Mouse (Mus musculus): ENCODE measurements around the gene Bex6. TPM values are rescaled to one million over a fixed set of nuclear protein-coding genes. Genes with fewer than 3 reads are reported as not detected.

The Bex6 gene
- polyA plus RNA-seq, 1 experiment from 2014 or later: 0.20 TPM

- Histone ChIP-seq H3K27ac (no peak overlapping the region), H3K4me1 (no peaks in the 10 kb centered on the region), H3K4me2 (no peak overlapping the region), H3K4me3 (no peak overlapping the region), H3K9me3 (no peaks in the 10 kb centered on the region), H3K36me3 (no peaks in the 10 kb centered on the region), H3K9ac (no peak overlapping the region), H3K27me3 (no peaks in the 10 kb centered on the region)
- no peak for ATAC-seq (ENCODE audit: insufficient number of reproducible peaks, low FRiP score, low TSS enrichment, low read depth)
- 96% methylated on average over 3 of the region's 3 CpGs for WGBS
Observed at GRCm38 (mm10) chr16:32158966-32159365, 20.7 kb upstream of the Bex6 start.

- WGBS: 81% methylated on average over 9 of the region's 9 CpGs
- Histone ChIP-seq H3K36me3 (no peaks in the 10 kb centered on the region), H3K4me2 (no peak overlapping the region), H3K4me1 (peaks cover 8% of the 10 kb centered on the region), H3K4me3 (no peak overlapping the region), H3K9ac (no peak overlapping the region), H3K27ac (no peak overlapping the region), H3K9me3 (no peaks in the 10 kb centered on the region), H3K27me3 (no peaks in the 10 kb centered on the region; the same call in 1 of the 2 replicates)
- ATAC-seq (ENCODE audit: insufficient number of reproducible peaks, low FRiP score, low TSS enrichment, low read depth): no peak
Observed at GRCm38 (mm10) chr16:32160742-32161323, 18.8 kb upstream of the Bex6 start.

- 83% methylated on average over 4 of the region's 4 CpGs for WGBS
- H3K9me3 ChIP-seq: no peaks in the 10 kb centered on the region
- no peaks in the 10 kb centered on the region for H3K36me3 ChIP-seq
- H3K4me2 ChIP-seq: no peak overlapping the region
- H3K4me1 ChIP-seq: peaks cover 8% of the 10 kb centered on the region
- no peak for ATAC-seq (ENCODE audit: insufficient number of reproducible peaks, low FRiP score, low TSS enrichment, low read depth)
- H3K9ac ChIP-seq: no peak overlapping the region
- no peak overlapping the region for H3K27ac ChIP-seq
- no peaks in the 10 kb centered on the region; the same call in 1 of the 2 replicates for H3K27me3 ChIP-seq
- H3K4me3 ChIP-seq: 0 out of 2 replicates have a peak overlapping the region, but pooled peaks have one; percentile 1
Observed at GRCm38 (mm10) chr16:32163392-32163791, 16.2 kb upstream of the Bex6 start.

GRCm38 (mm10) chr16:32163891-32164290 is 15.7 kb upstream of the Bex6 start:
- WGBS: 66% methylated on average over 5 of the region's 5 CpGs
- Histone ChIP-seq H3K27me3 (no peaks in the 10 kb centered on the region; the same call in 1 of the 2 replicates), H3K9ac (no peak overlapping the region), H3K4me1 (peaks cover 8% of the 10 kb centered on the region), H3K4me3 (0 out of 2 replicates have a peak overlapping the region, but pooled peaks have one; percentile 1), H3K9me3 (no peaks in the 10 kb centered on the region), H3K27ac (no peak overlapping the region), H3K4me2 (no peak overlapping the region), H3K36me3 (no peaks in the 10 kb centered on the region)
- no peak for ATAC-seq (ENCODE audit: insufficient number of reproducible peaks, low FRiP score, low TSS enrichment, low read depth)

- H3K36me3 ChIP-seq: no peaks in the 10 kb centered on the region
- no peak overlapping the region for H3K27ac ChIP-seq
- no peaks in the 10 kb centered on the region; the same call in 1 of the 2 replicates for H3K27me3 ChIP-seq
- no peak for ATAC-seq (ENCODE audit: insufficient number of reproducible peaks, low FRiP score, low TSS enrichment, low read depth)
- H3K9ac ChIP-seq: no peak overlapping the region
- H3K4me3 ChIP-seq: peak overlapping the region; percentile 36
- H3K4me1 ChIP-seq: peaks cover 8% of the 10 kb centered on the region
- WGBS: 70% methylated on average over 19 of the region's 19 CpGs
- peak overlapping the region; percentile 63 for H3K4me2 ChIP-seq
- H3K9me3 ChIP-seq: no peaks in the 10 kb centered on the region
Observed at GRCm38 (mm10) chr16:32164396-32165027, 15.1 kb upstream of the Bex6 start.

GRCm38 (mm10) chr16:32165281-32165821 is 14.3 kb upstream of the Bex6 start, which contains the start of gene Nrros:
Nrros (minus strand) TSS chr16:32165594.
- peaks cover 8% of the 10 kb centered on the region for H3K4me1 ChIP-seq
- no peak for ATAC-seq (ENCODE audit: insufficient number of reproducible peaks, low FRiP score, low TSS enrichment, low read depth)
- H3K4me2 ChIP-seq: peak within 1 kb of the TSS; percentile 63
- no peaks in the 10 kb centered on the region for H3K9me3 ChIP-seq
- H3K36me3 ChIP-seq: no peaks in the 10 kb centered on the region
- peak within 1 kb of the TSS; percentile 36 for H3K4me3 ChIP-seq
- 0 out of 2 replicates have a peak within 1 kb of the TSS, but pooled peaks have one; percentile 35 for H3K9ac ChIP-seq
- under 1% methylated on average over 25 of the region's 25 CpGs for WGBS
- no peaks in the 10 kb centered on the region; the same call in 1 of the 2 replicates for H3K27me3 ChIP-seq
- H3K27ac ChIP-seq: no peak within 1 kb of the TSS

GRCm38 (mm10) chr16:32167819-32168545 is 11.6 kb upstream of the Bex6 start:
- ATAC-seq (ENCODE audit: insufficient number of reproducible peaks, low FRiP score, low TSS enrichment, low read depth): no peak
- Histone ChIP-seq H3K27me3 (no peaks in the 10 kb centered on the region; the same call in 1 of the 2 replicates), H3K4me2 (no peak overlapping the region), H3K4me3 (no peak overlapping the region), H3K9ac (no peak overlapping the region), H3K9me3 (no peaks in the 10 kb centered on the region), H3K27ac (no peak overlapping the region), H3K36me3 (no peaks in the 10 kb centered on the region), H3K4me1 (peaks cover 8% of the 10 kb centered on the region)
- WGBS: 92% methylated on average over 4 of the region's 4 CpGs

GRCm38 (mm10) chr16:32171031-32171731 is 8.4 kb upstream of the Bex6 start:
- no peaks in the 10 kb centered on the region for H3K27me3 ChIP-seq
- no peak overlapping the region for H3K4me3 ChIP-seq
- H3K36me3 ChIP-seq: no peaks in the 10 kb centered on the region
- H3K27ac ChIP-seq: no peak overlapping the region
- no peak overlapping the region for H3K4me2 ChIP-seq
- 84% methylated on average over 5 of the region's 5 CpGs for WGBS
- ATAC-seq (ENCODE audit: insufficient number of reproducible peaks, low FRiP score, low TSS enrichment, low read depth): no peak
- no peaks in the 10 kb centered on the region for H3K4me1 ChIP-seq
- no peak overlapping the region for H3K9ac ChIP-seq
- no peaks in the 10 kb centered on the region for H3K9me3 ChIP-seq

- Histone ChIP-seq H3K4me3 (no peak overlapping the region), H3K4me2 (no peak overlapping the region), H3K9ac (no peak overlapping the region), H3K27me3 (no peaks in the 10 kb centered on the region), H3K27ac (no peak overlapping the region), H3K9me3 (no peaks in the 10 kb centered on the region), H3K4me1 (peaks cover 3% of the 10 kb centered on the region; the same call in 1 of the 2 replicates), H3K36me3 (no peaks in the 10 kb centered on the region)
- 75% methylated on average over 11 of the region's 11 CpGs for WGBS
- no peak for ATAC-seq (ENCODE audit: insufficient number of reproducible peaks, low FRiP score, low TSS enrichment, low read depth)
Observed at GRCm38 (mm10) chr16:32173401-32173800, 6.2 kb upstream of the Bex6 start.

- Histone ChIP-seq H3K4me2 (no peak overlapping the region), H3K4me1 (peaks cover 3% of the 10 kb centered on the region; the same call in 1 of the 2 replicates), H3K9me3 (no peaks in the 10 kb centered on the region), H3K36me3 (no peaks in the 10 kb centered on the region), H3K27me3 (no peaks in the 10 kb centered on the region), H3K27ac (no peak overlapping the region), H3K9ac (no peak overlapping the region), H3K4me3 (no peak overlapping the region)
- ATAC-seq (ENCODE audit: insufficient number of reproducible peaks, low FRiP score, low TSS enrichment, low read depth): no peak
- 83% methylated on average over 8 of the region's 8 CpGs for WGBS
Observed at GRCm38 (mm10) chr16:32174340-32175005, 5.2 kb upstream of the Bex6 start.

GRCm38 (mm10) chr16:32175029-32175428 is 4.6 kb upstream of the Bex6 start:
- H3K4me3 ChIP-seq: no peak overlapping the region
- H3K36me3 ChIP-seq: no peaks in the 10 kb centered on the region
- 89% methylated on average over 4 of the region's 4 CpGs for WGBS
- no peak for ATAC-seq (ENCODE audit: insufficient number of reproducible peaks, low FRiP score, low TSS enrichment, low read depth)
- H3K4me2 ChIP-seq: no peak overlapping the region
- no peak overlapping the region for H3K9ac ChIP-seq
- H3K4me1 ChIP-seq: peaks cover 3% of the 10 kb centered on the region; the same call in 1 of the 2 replicates
- H3K27me3 ChIP-seq: no peaks in the 10 kb centered on the region
- no peaks in the 10 kb centered on the region for H3K9me3 ChIP-seq
- H3K27ac ChIP-seq: no peak overlapping the region

Data from limb, embryonic 15.5 days (tissue).